ENCODE assay signal across 19 mouse cellular contexts in the genomic region with DNA sequence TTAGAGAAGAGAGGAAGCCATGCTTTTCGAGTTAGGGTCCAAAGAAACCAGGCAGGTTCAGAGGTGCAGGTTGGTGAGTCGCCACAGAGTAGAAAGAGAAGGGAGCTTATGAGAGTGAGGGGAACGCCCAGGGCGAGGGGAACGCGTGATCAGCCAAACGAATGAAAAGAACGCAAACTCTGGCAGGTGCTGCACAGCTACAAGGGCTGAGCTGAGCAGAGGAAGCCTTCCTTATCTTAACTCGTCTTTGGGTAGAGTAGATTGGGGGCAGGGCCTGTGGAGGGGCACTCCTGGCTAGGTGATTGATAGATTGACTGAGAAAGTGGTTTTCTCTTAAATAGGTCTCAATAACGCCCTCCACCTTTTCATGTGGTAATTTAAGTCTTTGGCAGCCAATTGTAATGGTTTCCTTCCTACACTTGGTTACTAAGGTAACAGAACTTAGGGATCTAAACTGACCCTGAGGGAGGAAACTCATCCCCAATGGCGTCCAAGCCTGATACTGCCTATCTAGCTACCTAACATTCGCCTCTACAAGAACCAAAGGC. TPM values are rescaled to one million over a fixed set of nuclear protein-coding genes. Genes with fewer than 3 reads are reported as not detected.
A peak's percentile ranks its signal among the peaks of the same experiment; 100 is the strongest.
DNase-seq lines count a peak whose midpoint lies in the region; ATAC-seq lines count a peak whose summit lies in the region.
"Had no signal": no experiment of that assay in that cellular context is flagged by ENCODE, and none has a peak within 500 bp of the region (broad histone marks: within the 10 kb centered on the region; RNA-seq: fewer than 3 reads in every experiment).

No protein-coding gene starts in this region.

- peak; percentile 78 for DNase-seq in midbrain, embryonic 11.5 days (ENCODE audit: low spot score, missing footprints)
- DNase-seq in R1 (ENCODE audit: low read depth, low spot score), result peak; percentile 93
- no peak for DNase-seq in ovary, postnatal 14 days (ENCODE audit: low spot score)
- DNase-seq in heart, postnatal 14 days, result no peak
- DNase-seq: adrenal gland, postnatal 10 days; cerebellum, adult 18-20 months; cerebellum, adult 9-11 months; forebrain, postnatal 0 days; gastrocnemius, postnatal 14 days; kidney, adult 2 months had no signal

- ATAC-seq in midbrain, embryonic 11.5 days (ENCODE audit: low FRiP score), result no peak
- no peak for ATAC-seq in midbrain, embryonic 15.5 days (replicated peaks)
- ATAC-seq in intestine, embryonic 15.5 days, result peak; percentile 61
- no peak for ATAC-seq in heart, embryonic 12.5 days (ENCODE audit: insufficient number of reproducible peaks, low FRiP score)
- ATAC-seq: forebrain, embryonic 13.5 days; forebrain, postnatal 0 days had no signal

- H3K4me2 ChIP-seq in midbrain, embryonic 11.5 days, result no peak overlapping the region
- no peak overlapping the region for H3K4me2 ChIP-seq in midbrain, embryonic 15.5 days
- no peak overlapping the region for H3K4me2 ChIP-seq in intestine, embryonic 15.5 days (replicated peaks)
- H3K4me2 ChIP-seq in heart, embryonic 12.5 days, result no peak overlapping the region
- H3K4me2 ChIP-seq: forebrain, embryonic 13.5 days; heart, embryonic 15.5 days; hindbrain, embryonic 15.5 days had no signal

- H3K9me3 ChIP-seq in midbrain, embryonic 11.5 days (ENCODE audit: control insufficient read depth, low read length), result no peaks in the 10 kb centered on the region
- peaks cover 2% of the 10 kb centered on the region; the same call in 1 of the 2 replicates for H3K9me3 ChIP-seq in midbrain, embryonic 15.5 days
- H3K9me3 ChIP-seq in intestine, embryonic 15.5 days, result no peaks in the 10 kb centered on the region
- H3K9me3 ChIP-seq in heart, embryonic 12.5 days (replicated peaks), result no peaks in the 10 kb centered on the region
- H3K9me3 ChIP-seq: embryonic facial prominence, embryonic 10.5 days; forebrain, embryonic 13.5 days; G1E; heart, embryonic 15.5 days; hindbrain, embryonic 15.5 days had no signal

- H3K27me3 ChIP-seq in midbrain, embryonic 11.5 days (ENCODE audit: control insufficient read depth, insufficient read depth, low read length), result no peaks in the 10 kb centered on the region
- no peaks in the 10 kb centered on the region for H3K27me3 ChIP-seq in midbrain, embryonic 15.5 days (replicated peaks)
- no peaks in the 10 kb centered on the region for H3K27me3 ChIP-seq in intestine, embryonic 15.5 days (replicated peaks)
- no peaks in the 10 kb centered on the region for H3K27me3 ChIP-seq in heart, embryonic 12.5 days (replicated peaks)
- H3K27me3 ChIP-seq: forebrain, embryonic 13.5 days; heart, embryonic 15.5 days; hindbrain, embryonic 15.5 days had no signal

- no peaks in the 10 kb centered on the region for H3K4me1 ChIP-seq in midbrain, embryonic 11.5 days (ENCODE audit: control insufficient read depth, insufficient read depth, low read length)
- no peaks in the 10 kb centered on the region for H3K4me1 ChIP-seq in midbrain, embryonic 15.5 days
- H3K4me1 ChIP-seq in intestine, embryonic 15.5 days (replicated peaks), result no peaks in the 10 kb centered on the region
- H3K4me1 ChIP-seq in heart, embryonic 12.5 days (replicated peaks), result peaks cover 3% of the 10 kb centered on the region; the same call in 1 of the 2 replicates
- H3K4me1 ChIP-seq: forebrain, embryonic 13.5 days; heart, embryonic 15.5 days; hindbrain, embryonic 15.5 days had no signal

- H3K27ac ChIP-seq in midbrain, embryonic 11.5 days (ENCODE audit: low read depth, low read length), result no peak overlapping the region
- H3K27ac ChIP-seq in midbrain, embryonic 15.5 days, result no peak overlapping the region
- H3K27ac ChIP-seq in intestine, embryonic 15.5 days, result peak overlapping the region; percentile 56; the same call in 1 of the 2 replicates
- H3K27ac ChIP-seq in heart, embryonic 12.5 days (ENCODE audit: poor library complexity, severe bottlenecking), result no peak overlapping the region
- H3K27ac ChIP-seq: embryonic facial prominence, embryonic 10.5 days; forebrain, embryonic 13.5 days; heart, embryonic 15.5 days; hindbrain, embryonic 10.5 days; hindbrain, embryonic 15.5 days had no signal

- intact Hi-C loops in heart, postnatal 14 days (cut with DNase I), result no loop called here

- H3K9ac ChIP-seq in midbrain, embryonic 11.5 days (ENCODE audit: low read length), result no peak overlapping the region
- H3K9ac ChIP-seq in midbrain, embryonic 15.5 days, result no peak overlapping the region
- H3K9ac ChIP-seq in intestine, embryonic 15.5 days, result no peak overlapping the region
- H3K9ac ChIP-seq in heart, embryonic 12.5 days, result no peak overlapping the region
- H3K9ac ChIP-seq: forebrain, embryonic 13.5 days; forebrain, postnatal 0 days; heart, embryonic 15.5 days; hindbrain, embryonic 15.5 days had no signal

- 57% methylated on average over 12 of the region's 12 CpGs for WGBS in midbrain, embryonic 11.5 days
- WGBS in midbrain, embryonic 15.5 days, result 56% methylated on average over 12 of the region's 12 CpGs
- 43% methylated on average over 12 of the region's 12 CpGs for WGBS in intestine, embryonic 15.5 days
- WGBS in heart, embryonic 12.5 days, result 53% methylated on average over 12 of the region's 12 CpGs

- H3K36me3 ChIP-seq in midbrain, embryonic 11.5 days (ENCODE audit: control insufficient read depth, insufficient read depth, low read length), result no peaks in the 10 kb centered on the region
- H3K36me3 ChIP-seq in midbrain, embryonic 15.5 days (replicated peaks), result no peaks in the 10 kb centered on the region
- H3K36me3 ChIP-seq in intestine, embryonic 15.5 days, result no peaks in the 10 kb centered on the region
- H3K36me3 ChIP-seq in heart, embryonic 12.5 days, result no peaks in the 10 kb centered on the region
- H3K36me3 ChIP-seq: embryonic facial prominence, embryonic 10.5 days; G1E; heart, embryonic 15.5 days; hindbrain, embryonic 10.5 days; hindbrain, embryonic 15.5 days had no signal

- H3K4me3 ChIP-seq in midbrain, embryonic 11.5 days (ENCODE audit: low read depth, low read length), result no peak overlapping the region
- H3K4me3 ChIP-seq in midbrain, embryonic 15.5 days, result no peak overlapping the region
- no peak overlapping the region for H3K4me3 ChIP-seq in intestine, embryonic 15.5 days (replicated peaks)
- no peak overlapping the region for H3K4me3 ChIP-seq in heart, embryonic 12.5 days
- H3K4me3 ChIP-seq: embryonic facial prominence, embryonic 10.5 days; forebrain, embryonic 13.5 days; heart, embryonic 15.5 days; hindbrain, embryonic 10.5 days; hindbrain, embryonic 15.5 days had no signal

RNA-seq across cellular contexts. Expression of gene Fam189a2, which starts 33.6 kb away (rescaled TPM):
- polyA plus RNA-seq in midbrain, embryonic 11.5 days (2014; fragmentation: Nextera tagmentation; extraction: Ambion mirVana), result 2.6 and 2.8 TPM in 2 replicates
- polyA plus RNA-seq in midbrain, embryonic 15.5 days (2015; fragmentation: Nextera tagmentation; extraction: Ambion mirVana), result 1.8 and 2.3 TPM in 2 replicates
- polyA plus RNA-seq in intestine, embryonic 15.5 days (2015; fragmentation: Nextera tagmentation; extraction: Ambion mirVana), result 0.80 and 1.2 TPM in 2 replicates
- 4.6 and 4.8 TPM in 2 replicates for polyA plus RNA-seq in heart, embryonic 12.5 days (2016; fragmentation: Nextera tagmentation; extraction: Ambion mirVana)
- 10 to 100 TPM; 51.6 to 55.6 TPM for total RNA-seq in heart, postnatal 14 days (2021)
- polyA plus RNA-seq: G1E had no signal

Comparison
In these comparisons a context has a peak if more than half of its experiments do, and no peak if none do; other contexts are left out.
1. DNase-seq: peak in midbrain, embryonic 11.5 days (single experiment) and R1 (single experiment); none in ovary, postnatal 14 days (single experiment) and heart, postnatal 14 days (0 of 2).